Mouse (Mus musculus) ES-Bruce4 (cell line): ENCODE results near the gene Lbhd2. TPM values are rescaled to one million over a fixed set of nuclear protein-coding genes. Genes with fewer than 3 reads are reported as not detected.

ENCODE experiments used
- H3K27ac ChIP-seq: 2 replicates; pipeline ENCODE4 v1.5.1; 2012; ENCODE audit warnings: low read length, inconsistent platforms; ENCODE audit not compliant: insufficient read depth
- H3K27me3 ChIP-seq: 2 replicates; pipeline ENCODE4 v1.6.1; 2012; ENCODE audit warnings: mild to moderate bottlenecking, low read length, inconsistent platforms; ENCODE audit not compliant: control insufficient read depth, poor library complexity, insufficient read depth, severe bottlenecking
- H3K36me3 ChIP-seq: 2 replicates; pipeline ENCODE4 v1.6.1; 2012; ENCODE audit warnings: inconsistent platforms, mild to moderate bottlenecking, low read length, moderate library complexity; ENCODE audit not compliant: control insufficient read depth, poor library complexity, insufficient read depth, severe bottlenecking
- H3K4me1 ChIP-seq: one replicate; pipeline ENCODE4 v1.8.1; 2011; ENCODE audit warnings: low read length; ENCODE audit not compliant: control insufficient read depth, insufficient read depth
- H3K4me3 ChIP-seq: 2 replicates; pipeline ENCODE4 v1.5.1; 2011; ENCODE audit warnings: low read depth, mild to moderate bottlenecking, low read length
- H3K9ac ChIP-seq: 2 replicates; pipeline ENCODE4 v1.6.1; 2012; ENCODE audit warnings: low read depth, mild to moderate bottlenecking, inconsistent platforms; ENCODE audit not compliant: poor library complexity, severe bottlenecking
- H3K9me3 ChIP-seq: replicated peaks from 2 replicates; pipeline ENCODE4 v1.6.1; 2012; ENCODE audit warnings: mild to moderate bottlenecking, low read length, inconsistent platforms; ENCODE audit not compliant: control insufficient read depth, poor library complexity, insufficient read depth, severe bottlenecking
- CTCF ChIP-seq: IDR thresholded peaks from one replicate; pipeline ENCODE4 v1.8.1; 2011; ENCODE audit warnings: low read depth, low read length
- EP300 ChIP-seq: IDR thresholded peaks from 2 replicates; pipeline ENCODE4 v1.6.1; 2011; ENCODE audit warnings: low read depth, low read length; ENCODE audit not compliant: insufficient read depth
- POLR2A ChIP-seq: IDR thresholded peaks from one replicate; pipeline ENCODE4 v1.8.1; 2011; ENCODE audit warnings: low read length; ENCODE audit not compliant: insufficient read depth
- polyA plus RNA-seq: library from polyadenylated mRNA; stranded (reverse); fragments of >200 nt; gene quantifications from 2 replicates; pipeline ENCODE4 v1.2.4, GENCODE M21; 2011; ENCODE audit warnings: low read depth; ENCODE audit not compliant: missing spikeins, insufficient read depth, insufficient read length

Gene Lbhd2
- polyA plus RNA-seq, 1 experiment = not detected

DNA sequence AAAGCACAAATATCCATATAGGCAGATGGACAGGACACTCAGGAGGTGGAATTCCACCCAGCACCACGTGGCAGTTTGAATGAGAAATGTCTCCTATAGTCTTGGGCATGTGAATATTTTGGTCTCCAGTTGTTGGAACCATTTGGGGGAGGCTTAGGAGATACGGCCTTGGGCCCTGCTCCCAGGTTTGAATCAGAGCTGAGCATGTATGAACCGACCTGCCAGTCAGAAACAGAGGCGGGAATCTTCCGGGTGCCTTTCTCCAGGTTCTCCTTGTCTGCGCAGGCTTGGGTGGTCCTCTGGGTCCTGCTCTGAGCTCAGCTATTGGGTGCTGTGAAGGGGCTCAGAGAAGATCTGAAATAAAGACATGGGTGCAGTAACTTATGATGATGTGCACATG is 12.6 kb upstream of the Lbhd2 start:
- Histone ChIP-seq H3K9ac (no peak overlapping the region), H3K27me3 (no peaks in the 10 kb centered on the region)
- TF ChIP-seq EP300 (no peak), POLR2A (no peak), CTCF (no peak)

DNA sequence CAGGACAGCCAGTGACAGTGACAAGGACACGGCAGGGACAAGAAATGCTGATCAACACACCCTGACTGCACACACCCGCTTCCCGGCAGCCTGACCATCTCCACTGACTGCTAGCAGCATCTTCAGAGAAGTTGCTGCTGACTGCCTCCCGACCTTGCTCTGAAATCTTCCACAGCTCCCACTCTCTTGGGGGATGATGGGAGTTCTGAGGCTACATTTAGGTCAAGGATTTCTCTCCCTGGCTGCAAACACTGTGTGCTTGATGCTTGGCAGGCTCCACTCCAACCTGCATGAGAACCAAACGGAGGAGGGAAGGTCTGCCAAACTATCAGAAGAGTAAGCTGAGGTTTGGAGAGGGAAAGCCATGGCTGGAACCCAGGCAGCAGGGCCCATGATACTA is 9.6 kb upstream of the Lbhd2 start:
- TF ChIP-seq EP300 = no peak
- TF ChIP-seq POLR2A = no peak
- no peak for TF ChIP-seq CTCF

More for the DNA sequence above, 12.6 kb upstream of the Lbhd2 start:
- Histone ChIP-seq H3K4me3 (no peak overlapping the region), H3K4me1 (no peaks in the 10 kb centered on the region), H3K9me3 (peaks cover 8% of the 10 kb centered on the region; the same call in 1 of the 2 replicates), H3K27ac (no peak overlapping the region), H3K36me3 (no peaks in the 10 kb centered on the region)

DNA sequence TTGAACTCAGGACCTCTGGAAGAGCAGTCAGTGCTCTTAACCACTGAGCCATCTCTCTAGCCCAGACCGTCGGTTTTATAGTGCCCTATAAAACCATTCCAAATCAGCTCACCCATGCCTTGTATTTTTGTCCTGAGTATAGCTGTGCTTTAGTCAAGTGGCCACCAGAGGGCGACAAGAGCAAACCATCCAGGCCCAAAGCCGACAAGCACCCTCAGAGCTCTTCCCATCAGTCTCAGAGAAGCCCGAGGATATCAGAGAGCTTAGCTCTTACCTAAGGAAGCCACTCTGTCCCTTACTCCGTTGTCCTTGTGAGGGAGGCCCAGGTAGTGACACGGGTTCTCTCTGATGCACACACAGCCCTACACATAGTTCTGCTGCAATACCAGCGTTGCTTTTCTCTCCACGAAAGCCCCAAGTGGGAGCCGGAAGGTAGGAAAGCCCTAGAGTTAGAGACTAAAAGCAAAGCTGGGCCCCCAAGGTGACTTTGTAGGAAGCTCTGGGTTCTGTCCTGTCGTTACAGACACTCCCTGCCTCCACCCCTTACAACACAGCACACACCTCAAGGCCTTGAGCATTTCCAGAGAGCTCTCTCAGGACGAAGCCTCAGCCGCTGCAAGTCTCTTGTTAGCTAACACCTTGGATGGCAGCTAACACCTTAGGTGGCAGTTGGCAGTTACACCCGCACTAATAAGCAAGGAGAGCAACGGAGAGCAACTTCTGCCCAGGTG is 5.0 kb upstream of the Lbhd2 start:
- Histone ChIP-seq H3K9ac (no peak overlapping the region), H3K27me3 (no peaks in the 10 kb centered on the region), H3K27ac (no peak overlapping the region), H3K4me3 (no peak overlapping the region), H3K4me1 (no peaks in the 10 kb centered on the region), H3K36me3 (no peaks in the 10 kb centered on the region), H3K9me3 (no peaks in the 10 kb centered on the region)
- TF ChIP-seq CTCF (peak; percentile 93), EP300 (no peak)

More for the DNA sequence above, 9.6 kb upstream of the Lbhd2 start:
- H3K27me3 ChIP-seq = no peaks in the 10 kb centered on the region
- H3K27ac ChIP-seq = no peak overlapping the region
- H3K4me3 ChIP-seq = no peak overlapping the region
- peaks cover 8% of the 10 kb centered on the region; the same call in 1 of the 2 replicates for H3K9me3 ChIP-seq
- H3K36me3 ChIP-seq = no peaks in the 10 kb centered on the region
- no peak overlapping the region for H3K9ac ChIP-seq
- H3K4me1 ChIP-seq = no peaks in the 10 kb centered on the region

DNA sequence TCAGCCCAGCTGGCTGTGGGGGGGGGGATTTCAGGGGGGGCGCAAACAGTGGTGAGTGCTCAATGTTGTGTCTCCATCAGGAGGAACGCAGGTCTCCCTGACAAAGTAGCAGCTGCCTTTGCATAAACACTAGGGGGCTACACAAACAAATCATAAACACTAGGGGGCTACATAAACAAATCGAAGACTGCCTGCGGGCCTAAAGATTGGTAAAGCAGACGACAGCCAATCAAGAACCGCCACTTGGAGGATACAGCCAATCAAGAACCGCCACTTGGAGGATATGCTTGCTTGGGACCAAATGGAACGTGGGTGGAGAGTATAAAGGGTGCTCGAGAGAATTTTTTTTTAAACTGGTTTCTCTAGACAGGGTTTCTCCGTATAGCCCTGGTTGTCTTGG is 1.7 kb upstream of the Lbhd2 start:
- TF ChIP-seq CTCF = no peak
- TF ChIP-seq EP300 = no peak
- Histone ChIP-seq H3K4me1 (no peaks in the 10 kb centered on the region), H3K36me3 (no peaks in the 10 kb centered on the region), H3K27ac (no peak overlapping the region), H3K9ac (no peak overlapping the region), H3K27me3 (no peaks in the 10 kb centered on the region), H3K9me3 (no peaks in the 10 kb centered on the region), H3K4me3 (no peak overlapping the region)

DNA sequence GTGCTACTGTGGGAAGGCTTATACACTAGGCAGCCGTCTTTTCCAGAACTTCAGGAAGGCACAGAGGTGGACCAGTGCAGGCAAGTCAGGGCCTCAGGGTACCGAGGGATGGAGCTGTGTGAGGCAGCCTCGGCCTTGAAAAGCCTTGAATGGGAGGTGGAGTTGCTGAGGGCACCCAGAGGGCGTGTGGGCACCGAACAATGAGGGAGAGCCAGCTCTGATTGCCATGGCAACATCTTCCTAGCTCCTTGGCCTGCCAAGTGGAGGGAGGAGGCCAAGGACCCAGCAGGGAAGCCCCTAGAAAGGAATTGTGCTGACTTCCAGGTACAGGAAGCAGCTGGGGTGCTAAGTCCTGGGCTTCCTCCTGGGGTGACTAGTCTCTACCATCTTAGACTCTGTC is 3.0 kb downstream of the Lbhd2 start:
- H3K27me3 ChIP-seq = no peaks in the 10 kb centered on the region
- no peaks in the 10 kb centered on the region for H3K9me3 ChIP-seq
- no peak overlapping the region for H3K4me3 ChIP-seq
- TF ChIP-seq EP300 (no peak), POLR2A (no peak), CTCF (no peak)
- H3K27ac ChIP-seq = no peak overlapping the region
- H3K9ac ChIP-seq = no peak overlapping the region
- no peaks in the 10 kb centered on the region for H3K4me1 ChIP-seq
- H3K36me3 ChIP-seq = no peaks in the 10 kb centered on the region

DNA sequence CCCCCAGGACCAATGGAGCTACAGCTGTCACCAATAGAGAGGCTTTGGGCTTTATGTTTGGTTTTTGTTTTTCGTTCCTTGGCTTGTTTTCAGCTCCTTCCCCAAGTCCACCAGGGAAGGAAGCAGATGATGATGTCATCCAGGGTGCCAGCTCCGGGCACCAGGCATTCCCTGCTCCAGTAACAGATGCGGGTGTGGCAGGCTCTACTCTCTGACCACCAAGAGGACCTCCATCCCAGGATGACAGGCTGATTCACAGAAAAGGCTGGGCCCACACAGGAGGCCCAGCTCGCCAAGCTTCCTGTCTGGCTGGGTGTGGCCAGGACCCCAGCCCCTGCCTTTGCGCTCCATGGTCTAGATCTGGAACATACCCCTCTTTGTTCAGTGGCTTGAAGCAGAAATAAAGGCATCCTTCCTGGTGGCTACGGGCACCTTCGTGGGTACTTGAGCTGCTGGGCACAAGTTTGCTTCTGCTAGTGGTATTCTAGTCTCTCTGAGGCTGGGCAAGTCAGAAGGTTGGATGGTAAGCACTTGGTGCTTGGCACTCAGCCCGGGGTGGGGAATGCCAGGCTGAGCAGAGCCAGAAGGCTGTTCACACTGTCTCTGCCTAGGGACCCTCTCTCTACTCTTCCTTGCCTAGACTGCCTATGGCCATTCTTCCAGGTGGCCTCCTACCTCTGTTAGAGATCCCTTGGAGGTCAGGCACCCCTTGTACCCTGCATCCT is 5.2 kb downstream of the Lbhd2 start:
- no peak overlapping the region for H3K27ac ChIP-seq
- no peaks in the 10 kb centered on the region for H3K9me3 ChIP-seq
- H3K4me1 ChIP-seq = no peaks in the 10 kb centered on the region
- no peaks in the 10 kb centered on the region for H3K27me3 ChIP-seq
- no peaks in the 10 kb centered on the region for H3K36me3 ChIP-seq
- no peak overlapping the region for H3K4me3 ChIP-seq
- TF ChIP-seq CTCF (no peak), POLR2A (no peak), EP300 (no peak)
- H3K9ac ChIP-seq = no peak overlapping the region
